Mouse (Mus musculus): Measurements from ENCODE around the gene Syne3.

Syne3 gene

GRCm38 (mm10) chr12:105025947-105026586 lies 16.5 kb upstream of the Syne3 start:
- no peak for DNase-seq (ENCODE audit: low read depth)

DNA sequence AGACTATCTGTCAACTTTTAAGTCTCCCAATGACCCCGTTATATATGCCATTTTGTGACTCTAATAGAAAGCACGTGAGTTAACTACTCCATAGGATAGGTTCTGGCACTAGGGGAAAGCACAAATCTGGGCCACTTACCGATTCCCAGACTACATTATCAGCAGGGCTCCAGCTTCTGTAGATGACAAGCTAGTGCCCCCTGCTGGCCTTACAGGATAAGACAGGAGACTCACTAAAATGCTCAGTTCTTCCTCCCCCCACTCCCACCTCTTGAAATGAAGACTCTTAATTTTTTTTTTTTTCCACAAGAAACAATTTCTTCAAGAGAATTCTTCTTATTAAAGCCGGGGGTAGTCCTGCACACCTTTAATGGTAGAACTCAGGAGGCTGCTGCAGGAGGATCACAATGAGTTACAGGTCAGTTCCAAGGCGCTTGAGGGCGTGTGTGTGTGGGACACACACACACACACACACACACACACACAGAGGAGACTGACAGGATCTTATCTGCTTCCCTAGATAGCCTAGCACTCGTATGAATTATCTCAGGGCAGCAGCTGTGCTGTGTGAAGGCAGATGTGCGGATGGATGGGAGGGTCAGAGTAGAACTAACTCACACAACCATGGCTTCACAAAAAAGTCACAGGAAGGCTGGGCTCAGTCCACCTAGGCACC lies 15.8 kb upstream of the Syne3 start:
- no peak for DNase-seq (ENCODE audit: low read depth)

DNA sequence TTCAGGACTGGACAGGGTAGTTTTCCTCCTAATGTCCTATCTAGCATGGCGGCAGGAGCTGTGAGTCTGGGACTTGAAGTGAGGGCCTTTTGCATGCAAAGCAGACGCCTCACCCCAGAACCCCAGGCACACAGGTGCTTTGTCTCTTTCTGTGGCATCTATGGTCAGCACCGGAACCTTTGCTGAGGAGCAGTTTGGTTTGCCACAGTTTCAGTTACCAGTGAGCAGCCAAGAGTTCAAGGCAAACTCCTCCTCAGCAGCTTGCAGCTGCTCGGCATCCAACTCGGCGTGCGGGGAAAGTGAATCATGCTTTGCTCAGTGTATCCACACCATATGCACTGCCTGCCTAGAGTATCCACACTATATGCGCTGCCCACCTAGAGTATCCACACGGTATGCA lies 13.2 kb upstream of the Syne3 start:
- DNase-seq (ENCODE audit: low read depth): no peak

GRCm38 (mm10) chr12:105022141-105022540 lies 12.5 kb upstream of the Syne3 start:
- DNase-seq (ENCODE audit: low read depth): no peak

- no peak for DNase-seq (ENCODE audit: low read depth)
Observed at GRCm38 (mm10) chr12:105021441-105022069, 11.9 kb upstream of the Syne3 start.

GRCm38 (mm10) chr12:105019359-105020219 lies 10.0 kb upstream of the Syne3 start:
- no peak for DNase-seq (ENCODE audit: low read depth)

DNA sequence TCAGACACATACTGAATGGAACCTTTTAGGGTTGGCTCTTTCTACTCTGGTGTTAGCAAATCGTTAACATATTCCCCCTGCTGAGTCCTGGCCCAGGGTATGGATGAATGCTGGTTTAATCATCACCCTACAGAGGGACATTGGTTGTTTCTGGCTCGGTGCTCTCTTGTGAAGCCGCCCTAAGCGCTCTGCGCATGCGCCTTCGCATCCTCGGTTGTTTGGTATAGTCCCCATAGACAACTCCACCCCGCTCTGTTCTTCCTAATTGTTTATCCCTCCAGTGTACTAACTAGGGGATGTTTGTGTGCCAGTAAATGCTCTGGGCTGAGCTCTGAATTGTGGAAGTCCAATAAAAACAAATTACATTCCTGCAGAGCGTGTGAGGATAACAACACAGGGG lies 7.0 kb upstream of the Syne3 start:
- no peak for DNase-seq (ENCODE audit: low read depth)

GRCm38 (mm10) chr12:105016199-105016598 lies 6.6 kb upstream of the Syne3 start:
- DNase-seq (ENCODE audit: low read depth): no peak

DNA sequence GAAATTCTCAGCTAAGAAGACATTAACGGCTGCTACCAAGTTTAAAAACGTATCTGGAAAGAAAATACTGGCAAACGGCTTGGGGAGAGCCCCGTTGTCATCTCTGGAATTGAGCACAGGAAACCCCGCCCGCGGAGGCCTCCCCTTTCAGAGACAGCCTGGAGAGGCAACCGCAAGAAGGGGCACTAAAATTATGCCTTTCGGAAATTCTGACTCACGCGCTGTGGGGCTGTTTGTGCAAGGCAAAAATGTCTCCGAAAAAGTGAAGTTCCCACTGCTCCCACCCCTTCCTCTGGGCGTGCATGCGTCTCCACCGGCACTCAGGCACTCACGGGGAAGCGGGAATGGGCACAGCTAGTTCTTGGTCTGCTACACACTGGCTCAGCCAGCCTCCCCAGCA lies 3.5 kb upstream of the Syne3 start:
- peak; percentile 93 for DNase-seq (ENCODE audit: low read depth)

DNA sequence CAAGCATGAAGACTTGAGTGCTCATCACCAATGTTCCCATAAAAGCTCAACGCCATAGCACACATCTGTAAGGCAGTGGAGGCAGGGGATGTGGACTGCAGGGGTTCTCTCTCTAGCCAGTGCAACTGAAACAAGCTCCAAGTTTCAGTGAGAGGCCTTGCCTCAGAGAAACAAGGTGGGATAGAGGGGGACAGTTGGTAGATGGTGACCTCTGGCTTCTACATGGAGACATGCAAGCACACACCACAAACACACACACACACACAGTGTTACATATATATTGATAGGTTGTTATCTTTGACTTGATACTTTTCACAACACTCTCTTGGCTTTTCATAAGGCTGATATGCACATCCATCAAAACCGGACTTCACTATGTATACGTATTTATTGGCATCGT lies 2.7 kb upstream of the Syne3 start:
- DNase-seq (ENCODE audit: low read depth): no peak

- DNase-seq (ENCODE audit: low read depth): no peak
Observed at GRCm38 (mm10) chr12:105011589-105011988, 2.0 kb upstream of the Syne3 start.

DNA sequence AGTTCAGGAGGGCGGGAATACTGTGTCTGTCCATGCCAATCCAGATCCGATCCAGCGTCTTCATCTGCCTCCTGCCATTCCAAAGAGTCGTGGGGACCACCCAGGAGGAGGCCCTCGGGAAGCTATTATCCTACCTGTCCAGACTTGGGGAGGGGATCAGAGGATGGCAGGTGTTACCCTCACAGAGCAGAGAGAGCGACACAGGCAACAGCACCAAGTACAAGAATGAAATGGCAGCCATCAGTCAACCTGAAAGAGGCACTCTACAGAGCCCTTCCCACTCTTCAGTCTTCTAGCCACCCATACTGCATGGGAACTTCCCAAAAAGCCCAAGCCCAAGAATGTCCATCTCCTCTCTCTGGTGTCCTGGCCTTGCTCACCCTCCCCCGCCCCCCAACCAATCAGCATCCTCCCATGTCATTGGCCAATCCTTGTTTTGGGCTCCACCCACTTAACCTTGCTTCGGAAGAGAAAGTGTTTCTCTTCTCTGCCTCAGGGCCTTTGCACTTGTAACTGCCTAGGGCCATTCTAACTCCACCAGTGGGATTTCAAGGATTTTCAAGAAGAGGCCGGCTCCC lies 693 bp upstream of the Syne3 start:
- DNase-seq (ENCODE audit: low read depth): no peak

DNA sequence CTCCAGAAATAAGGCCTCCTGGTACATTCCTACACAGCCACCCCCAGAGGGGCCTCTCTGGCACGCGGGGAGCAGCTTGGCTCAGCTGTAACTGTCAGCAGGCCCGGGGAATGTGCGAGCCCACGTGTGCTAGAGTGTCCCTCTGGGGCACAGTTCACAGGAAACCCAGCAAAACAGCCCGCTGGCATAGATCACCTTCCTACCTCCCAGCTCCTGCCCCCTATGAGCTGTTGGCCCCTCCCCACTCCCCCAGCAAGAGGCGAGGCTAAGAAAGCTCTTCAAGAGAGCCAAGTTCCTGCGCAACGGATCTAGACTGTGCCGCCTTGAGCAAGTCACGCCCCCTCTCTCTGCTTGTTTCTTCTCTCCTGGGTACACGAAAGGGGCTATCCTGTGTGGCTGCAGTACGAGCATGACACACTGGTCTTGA lies 844 bp downstream of the Syne3 start:
- DNase-seq (ENCODE audit: low read depth): peak; percentile 86

DNA sequence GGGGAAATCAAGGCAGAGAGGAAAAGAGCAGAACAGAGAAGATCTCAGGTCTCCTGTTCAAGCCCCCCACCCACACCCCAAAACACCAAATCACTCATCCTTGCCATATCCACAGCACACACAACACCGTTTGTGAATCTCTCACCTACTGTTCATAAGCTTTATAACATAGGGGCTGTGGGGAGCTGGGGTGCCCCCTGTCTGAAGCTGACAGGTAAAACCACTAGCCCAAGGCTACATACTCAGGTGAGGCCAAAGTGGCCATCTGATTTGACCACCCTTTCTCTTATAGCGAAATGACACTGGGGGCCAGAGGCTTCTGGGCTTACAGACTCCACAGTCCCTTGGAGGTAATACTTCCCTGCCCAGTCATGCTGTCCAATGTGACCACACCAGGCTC lies 1.5 kb downstream of the Syne3 start:
- no peak for DNase-seq (ENCODE audit: low read depth)

GRCm38 (mm10) chr12:105005715-105005972 lies 4.0 kb downstream of the Syne3 start:
- DNase-seq (ENCODE audit: low read depth): no peak

GRCm38 (mm10) chr12:105004956-105005714 lies 4.5 kb downstream of the Syne3 start:
- no peak for DNase-seq (ENCODE audit: low read depth)

GRCm38 (mm10) chr12:105003715-105004114 lies 5.9 kb downstream of the Syne3 start:
- DNase-seq (ENCODE audit: low read depth): no peak

DNA sequence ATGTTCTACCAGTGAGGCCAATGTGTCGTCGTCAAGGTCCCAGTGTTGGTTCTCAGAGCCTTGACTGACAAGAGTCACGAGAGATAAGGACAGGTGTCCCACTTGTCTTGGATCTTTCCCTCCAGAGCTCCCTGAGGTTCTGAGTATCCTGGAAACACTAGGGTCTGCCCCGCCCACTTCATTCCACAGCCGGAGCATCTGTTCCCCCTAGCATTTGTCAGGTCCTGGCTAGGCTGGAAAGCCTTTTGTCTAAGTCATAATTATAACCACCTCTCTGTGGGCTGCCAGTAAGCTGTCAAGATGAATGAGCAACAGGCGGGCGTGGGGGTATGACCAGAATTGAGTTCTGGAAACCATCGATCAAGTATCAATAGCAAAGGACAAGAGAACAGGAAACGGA lies 6.5 kb downstream of the Syne3 start:
- no peak for DNase-seq (ENCODE audit: low read depth)

GRCm38 (mm10) chr12:105002340-105003132 lies 7.1 kb downstream of the Syne3 start:
- no peak for DNase-seq (ENCODE audit: low read depth)

- no peak for DNase-seq (ENCODE audit: low read depth)
Observed at GRCm38 (mm10) chr12:105001317-105001716, 8.3 kb downstream of the Syne3 start.
